Mouse (Mus musculus) erythroblast, embryonic 14.5 days (primary cell): ENCODE results near the gene Pde8b. TPM values are rescaled to one million over a fixed set of nuclear protein-coding genes. Genes with fewer than 3 reads are reported as not detected.

Experiments used
- H3K27me3 ChIP-seq: 2 replicates; pipeline ENCODE4 v1.6.1; 2012; ENCODE audit warnings: inconsistent platforms; ENCODE audit not compliant: control insufficient read depth
- H3K36me3 ChIP-seq: 2 replicates; pipeline ENCODE4 v1.6.1; 2012; ENCODE audit warnings: mild to moderate bottlenecking, inconsistent platforms; ENCODE audit not compliant: control insufficient read depth
- H3K4me1 ChIP-seq: 2 replicates; pipeline ENCODE4 v1.6.1; 2012; ENCODE audit warnings: inconsistent platforms; ENCODE audit not compliant: control insufficient read depth
- H3K4me3 ChIP-seq: replicated peaks from 2 replicates; pipeline ENCODE3; 2012; ENCODE audit warnings: moderate library complexity, mild to moderate bottlenecking, inconsistent platforms
- H3K9me3 ChIP-seq: 2 replicates; pipeline ENCODE4 v1.6.1; 2012; ENCODE audit warnings: low read length, inconsistent platforms, mixed read lengths; ENCODE audit not compliant: control insufficient read depth
- GATA1 ChIP-seq: IDR thresholded peaks from 2 replicates; pipeline ENCODE4 v1.6.1; 2012; ENCODE audit warnings: low read length, inconsistent platforms, mixed read lengths
- TAL1 ChIP-seq: IDR thresholded peaks from 3 replicates; pipeline ENCODE4 v1.6.1; 2012; ENCODE audit warnings: low read length, inconsistent platforms, mixed read lengths
- polyA plus RNA-seq: library from polyadenylated mRNA; stranded (reverse); fragments of >175 nt; gene quantifications from 2 replicates; pipeline ENCODE4 v1.2.3, GENCODE M21; 2012

Gene Pde8b
- polyA plus RNA-seq, 1 experiment: 0.01 TPM

DNA sequence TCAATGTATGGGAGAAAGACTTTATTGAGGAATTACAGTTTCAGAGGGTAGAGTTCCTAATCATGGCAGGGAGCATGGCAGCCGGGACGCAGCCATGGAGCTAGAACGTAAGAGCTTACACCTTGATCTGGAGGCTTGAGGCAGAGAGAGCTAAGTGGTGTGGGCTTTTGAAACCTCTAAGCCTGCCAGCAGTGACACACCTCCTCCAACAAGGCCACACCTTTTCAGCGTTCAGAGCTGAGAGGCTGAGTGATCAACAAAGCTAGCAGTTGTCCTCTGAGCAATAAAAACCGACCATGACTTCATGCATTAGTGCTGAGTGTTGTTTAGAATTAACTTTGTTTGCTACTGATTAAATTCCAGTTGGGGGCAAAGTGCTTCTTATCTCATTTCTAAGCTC lies 259.6 kb downstream of the Pde8b start:
- H3K4me3 ChIP-seq: no peak overlapping the region
- no peaks in the 10 kb centered on the region for H3K36me3 ChIP-seq
- no peak for TF ChIP-seq GATA1
- TF ChIP-seq TAL1: no peak
- H3K9me3 ChIP-seq: no peaks in the 10 kb centered on the region
- no peaks in the 10 kb centered on the region for H3K4me1 ChIP-seq
- H3K27me3 ChIP-seq: no peaks in the 10 kb centered on the region

DNA sequence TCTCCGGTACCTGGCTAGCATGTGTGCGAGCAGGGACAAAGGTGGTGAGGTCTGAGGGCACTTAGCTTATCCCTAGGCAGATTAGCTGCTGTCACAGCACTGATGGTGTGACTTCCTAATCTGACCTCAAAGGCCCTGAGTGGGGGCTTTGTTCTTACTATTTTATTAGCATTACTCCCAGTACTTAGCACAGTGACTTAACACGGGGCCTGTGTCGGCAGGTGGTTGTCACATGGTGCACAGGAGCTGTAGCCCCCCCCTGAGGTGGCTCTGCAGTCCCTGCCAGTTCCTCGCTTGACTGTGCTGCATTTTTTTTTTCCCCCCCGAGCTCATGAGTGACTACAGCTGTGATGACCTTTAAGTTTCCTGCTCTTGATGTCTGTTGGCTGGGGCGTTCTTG lies 271.1 kb downstream of the Pde8b start:
- H3K27me3 ChIP-seq: no peaks in the 10 kb centered on the region
- H3K4me3 ChIP-seq: no peak overlapping the region
- H3K9me3 ChIP-seq: no peaks in the 10 kb centered on the region
- TF ChIP-seq GATA1 (no peak), TAL1 (no peak)
- H3K36me3 ChIP-seq: peaks cover 7% of the 10 kb centered on the region
- H3K4me1 ChIP-seq: peaks cover 10% of the 10 kb centered on the region

DNA sequence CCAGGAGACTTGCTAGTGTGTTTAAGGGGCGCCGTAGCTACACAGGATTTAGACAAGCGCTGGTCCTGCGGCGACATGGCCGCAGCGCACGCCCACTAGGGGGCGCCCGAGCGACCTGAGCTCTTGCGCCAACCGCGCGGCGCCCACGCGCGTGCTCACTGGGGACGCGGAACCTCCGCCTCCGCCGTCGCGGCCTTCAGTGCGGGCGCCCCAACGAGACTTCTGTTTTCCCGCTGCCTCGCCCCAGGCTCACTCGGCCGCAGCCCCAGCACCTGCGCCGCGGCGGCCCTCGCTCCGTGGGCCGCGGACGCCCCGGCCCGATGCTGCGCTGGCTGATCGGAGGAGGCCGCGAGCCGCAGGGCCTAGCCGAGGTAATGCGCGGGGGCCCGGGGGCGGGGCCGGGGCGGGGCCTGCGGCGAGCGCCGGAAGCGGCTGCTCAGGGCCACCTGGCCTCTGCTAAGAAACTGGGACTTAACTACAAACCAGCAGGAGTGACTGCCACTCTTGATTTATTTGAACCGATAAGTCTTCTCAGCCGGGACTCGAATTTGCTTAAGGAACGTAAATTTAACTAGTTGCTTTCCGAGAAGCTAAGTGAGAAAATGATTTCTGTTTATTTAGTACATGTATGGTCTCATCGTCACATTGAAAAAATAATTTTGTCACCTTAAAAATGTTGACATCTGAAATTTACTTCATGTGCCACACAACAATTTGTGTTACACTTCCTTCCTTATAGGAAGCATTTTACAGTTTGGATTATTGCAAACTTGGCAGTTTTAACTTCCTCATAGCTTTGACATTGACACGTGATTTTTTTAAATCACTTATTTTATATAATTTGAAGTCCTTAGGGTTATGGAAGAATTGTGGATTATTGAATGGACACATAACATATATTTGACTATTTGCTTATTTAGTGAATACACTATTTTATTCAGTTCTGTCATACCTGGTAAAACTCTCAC lies 273.6 kb downstream of the Pde8b start, which contains the start of gene Wdr41:
Gene Wdr41, plus strand, starts transcription at position 126 of the 968 bp plus-strand sequence.
- no peak for TF ChIP-seq GATA1
- H3K27me3 ChIP-seq: no peaks in the 10 kb centered on the region; the same call in 1 of the 2 replicates
- H3K36me3 ChIP-seq: peaks cover 6% of the 10 kb centered on the region
- peak within 1 kb of the TSS; percentile 84 for H3K4me3 ChIP-seq
- peaks cover 10% of the 10 kb centered on the region for H3K4me1 ChIP-seq
- H3K9me3 ChIP-seq: no peaks in the 10 kb centered on the region

DNA sequence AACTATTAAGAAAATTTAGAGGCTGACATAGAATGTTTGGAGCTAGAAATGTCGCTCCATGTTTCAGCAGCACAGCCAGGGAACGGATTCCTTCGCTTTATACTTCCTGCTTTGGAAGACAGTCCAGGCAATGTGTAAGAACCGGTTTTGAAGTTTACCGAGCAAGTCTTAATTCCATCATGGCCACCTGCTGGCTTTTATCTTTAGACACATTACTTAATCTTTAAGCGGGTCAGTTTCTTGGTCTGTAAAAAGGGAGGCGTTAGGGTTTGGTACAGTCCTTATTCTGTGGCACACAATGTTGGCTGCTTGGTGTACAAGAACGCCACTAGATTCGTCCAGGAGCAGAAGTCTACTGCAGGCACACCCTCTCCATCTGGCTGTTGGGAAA lies 274.3 kb downstream of the Pde8b start:
- TF ChIP-seq GATA1 (no peak), TAL1 (no peak)
- H3K27me3 ChIP-seq: no peaks in the 10 kb centered on the region; the same call in 1 of the 2 replicates
- peaks cover 3% of the 10 kb centered on the region for H3K36me3 ChIP-seq
- H3K4me3 ChIP-seq: peak overlapping the region; percentile 84
- peaks cover 10% of the 10 kb centered on the region for H3K4me1 ChIP-seq
- no peaks in the 10 kb centered on the region for H3K9me3 ChIP-seq

Other genes with a start within 250 kb of the Pde8b start
- gene Zbed3, start 73.3 kb upstream of the Pde8b start, polyA plus RNA-seq: 0.09 and 0.19 TPM in 2 replicates
- 0.89 and 0.92 TPM in 2 replicates for gene Aggf1, start 125.0 kb upstream of the Pde8b start, polyA plus RNA-seq
- gene Crhbp, start 194.6 kb upstream of the Pde8b start, polyA plus RNA-seq: not detected in 2 replicates
- not detected in 2 replicates for gene S100z, start 228.4 kb upstream of the Pde8b start, polyA plus RNA-seq